Mouse (Mus musculus) liver, embryonic 14.5 days (tissue): ENCODE results near the gene Tex2. TPM values are rescaled to one million over a fixed set of nuclear protein-coding genes. Genes with fewer than 3 reads are reported as not detected.
A peak's percentile ranks its signal among the peaks of the same experiment; 100 is the strongest.

Experiments
- ATAC-seq: fragments of 200-750 bp; cut with Nextera tagmentation; 2 replicates; pipeline ENCODE4 v1.8.0; 2017; ENCODE audit warnings: moderate number of reproducible peaks, mild to moderate bottlenecking, moderate library complexity; ENCODE audit not compliant: insufficient read depth
- DNase-seq, 3 experiments: peaks; one replicate each; pipeline ENCODE4 v3.0.0-alpha.2; 2012 to 2013; ENCODE audit warnings: low read depth in 3 of 3, low spot score in 3 of 3
- H3K27ac ChIP-seq: fragments of 300-500 bp; sonication (generic); 2 replicates; pipeline ENCODE4 v1.5.1; 2014; ENCODE audit warnings: moderate library complexity, mild to moderate bottlenecking, control low read depth, inconsistent platforms
- H3K27me3 ChIP-seq: fragments of 300-500 bp; sonication (generic); 2 replicates; pipeline ENCODE4 v1.6.1; 2014; ENCODE audit warnings: mild to moderate bottlenecking, low read length, moderate library complexity; ENCODE audit not compliant: control insufficient read depth, insufficient read depth
- H3K36me3 ChIP-seq: fragments of 300-500 bp; sonication (generic); replicated peaks from 2 replicates; pipeline ENCODE4 v1.6.1; 2014; ENCODE audit warnings: low read depth; ENCODE audit not compliant: control insufficient read depth, insufficient read depth
- H3K4me1 ChIP-seq, 2 experiments: fragments of 200-500 bp in 1 of 2; fragments of 300-500 bp in 1 of 2; sonication (generic) in 1 of 2; replicated peaks; 2 replicates each; pipeline ENCODE4 v1.6.1; 2012 to 2014; ENCODE audit warnings: antibody characterized with exemption in 1 of 2, inconsistent platforms in 1 of 2, low read length in 1 of 2; ENCODE audit not compliant: control insufficient read depth in 2 of 2, insufficient read depth in 2 of 2
- H3K4me2 ChIP-seq: fragments of 300-500 bp; sonication (generic); 2 replicates; pipeline ENCODE4 v1.6.1; 2014; ENCODE audit warnings: low read depth, mild to moderate bottlenecking, control low read depth, moderate library complexity
- H3K4me3 ChIP-seq, 2 experiments: fragments of 200-500 bp in 1 of 2; fragments of 300-500 bp in 1 of 2; sonication (generic) in 1 of 2; 2 replicates each; pipeline ENCODE4 v1.5.1; 2012 to 2014; ENCODE audit warnings: low read depth in 2 of 2, low read length in 2 of 2, mild to moderate bottlenecking in 2 of 2, control low read depth in 1 of 2, inconsistent platforms in 1 of 2, moderate library complexity in 1 of 2; ENCODE audit not compliant: insufficient read depth in 1 of 2
- H3K9ac ChIP-seq: fragments of 300-500 bp; sonication (generic); replicated peaks from 2 replicates; pipeline ENCODE4 v1.6.1; 2014; ENCODE audit warnings: mild to moderate bottlenecking, control low read depth, moderate library complexity
- H3K9me3 ChIP-seq: fragments of 300-500 bp; sonication (generic); 2 replicates; pipeline ENCODE4 v1.6.1; 2016; ENCODE audit warnings: low read length, mixed read lengths; ENCODE audit not compliant: control insufficient read depth
- CTCF ChIP-seq: IDR thresholded peaks from 2 replicates; pipeline ENCODE4 v1.5.1; 2016; ENCODE audit warnings: antibody characterized with exemption, low read depth, control low read depth
- EP300 ChIP-seq: IDR thresholded peaks from 2 replicates; pipeline ENCODE4 v1.6.1; 2016; ENCODE audit warnings: antibody characterized with exemption, low read depth
- WGBS: fragments of 180-500 bp; shearing (Covaris S2); extraction: QIAGEN DNeasy Blood & Tissue Kit; methylation state at CpG from one replicate; pipeline ENCODE4 v1.1.7; 2014; ENCODE audit not compliant: insufficient replicate concordance; 5-methylcytosine and 5-hydroxymethylcytosine counted together
- polyA plus RNA-seq, 2 experiments: library from polyadenylated mRNA; depleted of rRNA in 1 of 2; stranded (reverse) in 1 of 2; unstranded in 1 of 2; fragments of >200 nt; fragmentation: Nextera tagmentation in 1 of 2; extraction: Ambion mirVana in 1 of 2; gene quantifications; 2 replicates each; pipeline versions ENCODE4 v1.2.1 to v1.2.3; 2012 to 2014

Gene Tex2
- polyA plus RNA-seq, 2 experiments, result 5.9 to 7.9 TPM

GRCm38 (mm10) chr11:106558008-106558407 lies 55.2 kb downstream of the Tex2 start:
- no peaks in the 10 kb centered on the region for H3K27me3 ChIP-seq
- no peaks in the 10 kb centered on the region for H3K36me3 ChIP-seq
- H3K9ac ChIP-seq, result no peak overlapping the region
- H3K9me3 ChIP-seq, result no peaks in the 10 kb centered on the region
- H3K4me3 ChIP-seq, result no peak overlapping the region
- peaks cover 3 to 35% of the 10 kb centered on the region in 2 experiments; a peak in 3 of 4 replicates for H3K4me1 ChIP-seq
- ATAC-seq, result no peak
- no peak for DNase-seq
- 75% methylated on average over 4 of the region's 4 CpGs for WGBS
- TF ChIP-seq CTCF (no peak), EP300 (no peak)
- no peak overlapping the region for H3K4me2 ChIP-seq
- no peak overlapping the region for H3K27ac ChIP-seq

- H3K36me3 ChIP-seq, result no peaks in the 10 kb centered on the region
- H3K4me2 ChIP-seq, result no peak overlapping the region
- no peak for TF ChIP-seq CTCF
- H3K27me3 ChIP-seq, result no peaks in the 10 kb centered on the region
- 68% methylated on average over 7 of the region's 7 CpGs for WGBS
- no peak for ATAC-seq
- no peak overlapping the region for H3K9ac ChIP-seq
- peaks cover 3 to 31% of the 10 kb centered on the region in 2 experiments; a peak in 3 of 4 replicates for H3K4me1 ChIP-seq
- H3K4me3 ChIP-seq, result no peak overlapping the region
- H3K27ac ChIP-seq, result no peak overlapping the region
- DNase-seq, result no peak
- no peaks in the 10 kb centered on the region for H3K9me3 ChIP-seq
Observed at GRCm38 (mm10) chr11:106557398-106557797, 55.8 kb downstream of the Tex2 start.

- Histone ChIP-seq H3K4me2 (no peak overlapping the region), H3K36me3 (no peaks in the 10 kb centered on the region), H3K27ac (no peak overlapping the region), H3K27me3 (no peaks in the 10 kb centered on the region), H3K4me3 (no peak overlapping the region), H3K9me3 (no peaks in the 10 kb centered on the region), H3K4me1 (peaks cover 3 to 31% of the 10 kb centered on the region in 2 experiments; a peak in 3 of 4 replicates), H3K9ac (no peak overlapping the region)
- no peak for ATAC-seq
- no peak for TF ChIP-seq EP300
- no peak for TF ChIP-seq CTCF
- 24% methylated on average over 4 of the region's 4 CpGs for WGBS
- no peak for DNase-seq
Observed at GRCm38 (mm10) chr11:106556689-106557088, 56.5 kb downstream of the Tex2 start.

- no peak overlapping the region for H3K4me3 ChIP-seq
- no peak overlapping the region for H3K27ac ChIP-seq
- TF ChIP-seq CTCF, result no peak
- TF ChIP-seq EP300, result no peak
- H3K9ac ChIP-seq, result no peak overlapping the region
- no peaks in the 10 kb centered on the region for H3K9me3 ChIP-seq
- no peaks in the 10 kb centered on the region for H3K36me3 ChIP-seq
- peak in 1 of 3 experiments; percentile 26 for DNase-seq
- 50% methylated on average over 10 of the region's 10 CpGs for WGBS
- H3K4me2 ChIP-seq, result no peak overlapping the region
- no peaks in the 10 kb centered on the region for H3K27me3 ChIP-seq
- H3K4me1 ChIP-seq, result peaks cover 3 to 31% of the 10 kb centered on the region in 2 experiments; a peak in 3 of 4 replicates
- ATAC-seq, result peak; percentile 71
Observed at GRCm38 (mm10) chr11:106555805-106556615, 57.2 kb downstream of the Tex2 start.

- Histone ChIP-seq H3K9me3 (no peaks in the 10 kb centered on the region), H3K9ac (no peak overlapping the region), H3K4me1 (peaks cover 0 to 7% of the 10 kb centered on the region in 2 experiments; a peak in 2 of 4 replicates), H3K4me2 (no peak overlapping the region), H3K4me3 (no peak overlapping the region), H3K27me3 (no peaks in the 10 kb centered on the region), H3K36me3 (peaks cover 2% of the 10 kb centered on the region), H3K27ac (no peak overlapping the region)
- no peak for DNase-seq
- WGBS, result 58% methylated on average over 4 of the region's 4 CpGs
- TF ChIP-seq CTCF, result no peak
- no peak for TF ChIP-seq EP300
- no peak for ATAC-seq
Observed at GRCm38 (mm10) chr11:106550398-106550797, 62.8 kb downstream of the Tex2 start.
